Mouse (Mus musculus) G1E (cell line): ENCODE results near the gene Gm20906. TPM values are rescaled to one million over a fixed set of nuclear protein-coding genes. Genes with fewer than 3 reads are reported as not detected.
"Not testable (repeated sequence)": the region's sequence is repeated elsewhere in the genome, so short reads cannot be mapped to it uniquely, and the experiment has no call there.

Source experiments
- ATAC-seq: 2 replicates; pipeline ENCODE4 v1.8.0; 2016; ENCODE audit warnings: mild to moderate bottlenecking; ENCODE audit not compliant: insufficient number of reproducible peaks, poor library complexity, low FRiP score, severe bottlenecking; ENCODE audit errors: extremely low read depth
- DNase-seq: peaks from one replicate; pipeline ENCODE4 v3.0.0; 2012; ENCODE audit warnings: low spot score
- H3K27me3 ChIP-seq: 2 replicates; pipeline ENCODE4 v1.6.1; 2012; ENCODE audit warnings: mild to moderate bottlenecking, low read length, inconsistent platforms; ENCODE audit not compliant: insufficient read depth
- H3K36me3 ChIP-seq: replicated peaks from 2 replicates; pipeline ENCODE3; 2012; ENCODE audit warnings: mild to moderate bottlenecking, inconsistent platforms
- H3K4me1 ChIP-seq: 2 replicates; pipeline ENCODE4 v1.6.1; 2012; ENCODE audit warnings: low read depth, low read length, inconsistent platforms, mixed read lengths; ENCODE audit not compliant: insufficient read depth
- H3K4me3 ChIP-seq: 2 replicates; pipeline ENCODE4 v1.5.1; 2012; ENCODE audit warnings: low read depth, mild to moderate bottlenecking, inconsistent platforms, low read length, moderate library complexity, mixed read lengths
- H3K9me3 ChIP-seq: replicated peaks from 2 replicates; pipeline ENCODE4 v1.6.1; 2012; ENCODE audit warnings: inconsistent platforms
- polyA plus RNA-seq: library from polyadenylated mRNA; stranded (reverse); fragments of >175 nt; gene quantifications from 2 replicates; pipeline ENCODE4 v1.2.3, GENCODE M21; 2012
- total RNA-seq, 2 experiments: library from RNA; stranded (forward) in 1 of 2; stranded (reverse) in 1 of 2; fragments of 200-1000 nt in 1 of 2; fragments of >200 nt in 1 of 2; fragmentation: Nextera tagmentation in 1 of 2; gene quantifications; 2 replicates each; pipeline ENCODE4 v1.2.3; 2014 to 2017

Gene Gm20906
- total RNA-seq (2014; fragmentation: Nextera tagmentation) = not detected in 2 replicates
- not detected in 2 replicates for total RNA-seq (2017)
- polyA plus RNA-seq = not detected in 2 replicates

- H3K27me3 ChIP-seq, H3K36me3 ChIP-seq, DNase-seq, ATAC-seq, H3K4me1 ChIP-seq, H3K9me3 ChIP-seq, H3K4me3 ChIP-seq: not testable (repeated sequence)
Observed at GRCm38 (mm10) chrY:87550666-87551065, at the start of gene Gm20906. TSS of gene Gm20906 (plus strand) at chrY:87550966.
